Mouse (Mus musculus): Measurements from ENCODE around the gene 3110009E18Rik.
A peak's percentile ranks its signal among the peaks of the same experiment; 100 is the strongest.

The 3110009E18Rik gene

DNA sequence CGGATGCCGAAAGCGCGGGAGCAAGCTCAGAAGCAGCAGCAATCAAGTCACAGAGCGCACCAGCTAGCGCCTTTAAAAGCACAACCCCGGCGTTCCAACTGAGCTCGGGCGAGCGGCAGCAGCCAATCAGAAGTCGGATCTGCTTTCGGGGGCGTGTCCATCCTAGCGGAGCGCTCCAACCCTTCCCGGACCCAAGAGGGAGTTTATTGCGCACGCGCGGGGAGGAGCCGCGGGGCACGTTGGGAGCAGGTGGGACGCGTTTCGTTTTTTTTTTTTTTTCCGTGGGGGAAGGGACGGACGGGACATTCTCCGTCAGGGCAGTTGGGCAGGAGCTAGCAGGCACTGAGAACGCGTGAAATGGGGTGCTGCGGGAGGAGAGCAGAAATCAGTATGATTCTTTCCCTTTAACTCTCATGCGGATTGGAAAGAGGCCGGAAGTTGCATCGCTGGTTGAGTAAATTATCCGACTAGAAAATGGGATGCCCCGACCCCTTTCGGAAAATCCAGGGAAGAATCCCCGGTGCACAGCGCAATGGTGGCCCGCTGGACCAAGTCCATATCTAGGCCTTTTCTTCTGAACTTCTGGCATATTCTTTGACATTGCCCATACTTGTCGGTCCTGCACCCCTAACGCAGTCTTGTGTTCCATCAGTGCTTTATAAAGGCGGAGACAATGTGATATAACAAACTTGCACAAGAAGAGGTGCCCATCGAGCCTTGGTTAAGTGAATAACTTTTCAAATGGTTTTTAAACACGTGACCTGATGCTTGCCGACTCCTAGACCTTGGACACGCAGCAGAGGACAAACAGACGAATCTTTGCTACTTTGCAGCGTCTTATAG lies at the start of gene 3110009E18Rik, which contains the start of gene Dbi:
Gene 3110009E18Rik (plus strand): TSS at position 219 of the 843 bp plus-strand sequence.
Gene Dbi (minus strand): TSS at position 110 of the 843 bp plus-strand sequence.
- peak; percentile 99 to 100 for DNase-seq

DNA sequence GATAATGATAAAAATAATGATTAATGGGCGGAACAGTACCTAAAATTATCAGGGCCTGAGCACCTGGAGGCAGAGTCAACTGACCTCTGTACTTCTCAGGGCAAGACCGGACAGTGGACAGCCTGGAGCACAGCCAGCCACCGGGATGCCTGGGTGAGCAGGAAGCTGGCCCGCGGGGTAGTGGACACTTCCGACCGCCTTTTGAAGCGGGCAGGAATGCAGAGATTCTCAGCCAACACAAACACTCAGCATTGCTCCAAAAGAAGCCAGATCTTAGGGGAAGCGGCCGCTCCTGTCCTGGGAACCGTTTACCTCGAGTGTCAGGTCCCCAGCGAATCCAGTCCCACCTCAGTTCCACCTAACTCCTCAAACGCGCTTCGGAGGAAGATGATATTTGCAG lies 48.1 kb upstream of the 3110009E18Rik start:
- DNase-seq: peak; percentile 96 to 97

DNA sequence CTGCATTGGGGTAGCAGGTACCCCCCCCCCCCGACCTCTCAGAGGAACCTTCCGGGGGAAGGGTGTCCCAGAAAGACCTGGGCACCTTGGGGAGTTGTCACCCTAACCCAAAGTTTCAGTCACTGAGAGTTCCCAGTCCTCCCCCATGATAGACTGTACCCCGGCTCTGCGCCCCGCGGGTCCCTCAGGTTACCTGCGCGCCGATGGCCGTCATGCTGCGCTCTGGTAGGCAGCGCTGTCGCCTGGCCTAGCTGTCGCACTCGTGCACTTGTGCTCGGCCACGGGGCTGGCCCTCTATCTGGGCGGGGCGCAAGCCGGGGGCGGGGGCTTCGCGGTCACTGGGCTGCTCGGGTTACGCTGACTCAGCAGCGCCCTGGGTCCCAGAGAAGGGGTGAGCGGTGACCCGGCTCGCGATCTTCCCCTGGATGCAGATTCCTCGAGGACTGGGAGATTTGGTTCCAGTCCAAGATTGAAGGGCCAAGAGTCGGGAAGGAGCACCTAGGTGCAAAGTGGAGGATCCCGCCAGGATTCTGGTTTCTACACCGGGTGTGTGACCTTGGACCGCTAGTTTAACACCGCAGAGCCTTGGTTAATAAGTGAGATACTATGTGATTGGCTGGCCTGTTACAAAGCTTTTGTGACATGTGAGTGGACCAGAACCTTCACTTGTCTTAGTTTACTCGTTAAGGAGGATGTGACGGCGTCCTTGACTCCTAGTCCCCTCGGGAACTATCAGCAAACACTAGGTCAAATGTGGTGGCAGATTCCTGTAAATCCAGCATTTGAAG lies 47.3 kb upstream of the 3110009E18Rik start, which contains the start of gene Tmem37:
Gene Tmem37 (minus strand): TSS at position 556 of the 788 bp plus-strand sequence.
- DNase-seq: peak; percentile 92 to 97

DNA sequence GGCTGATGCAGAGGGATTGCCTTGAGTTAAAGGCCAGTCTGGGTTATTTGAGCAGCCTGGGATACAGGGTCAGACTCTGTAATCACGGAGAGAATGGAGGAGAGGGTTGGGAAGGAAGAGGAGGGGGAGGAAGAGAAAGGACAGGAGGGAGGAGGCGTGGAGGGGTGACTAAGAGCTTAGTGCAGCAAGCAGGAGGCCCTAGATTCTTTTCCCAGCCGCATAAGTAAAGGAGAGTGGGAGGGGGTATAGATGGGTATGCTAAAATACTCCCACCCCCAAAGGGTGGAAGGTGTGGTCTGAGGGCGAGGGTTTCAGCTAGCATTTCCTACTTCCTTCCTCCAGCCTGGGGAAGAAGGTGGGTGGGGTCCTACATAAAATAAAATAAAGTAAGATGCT lies 46.7 kb upstream of the 3110009E18Rik start:
- DNase-seq: no peak

DNA sequence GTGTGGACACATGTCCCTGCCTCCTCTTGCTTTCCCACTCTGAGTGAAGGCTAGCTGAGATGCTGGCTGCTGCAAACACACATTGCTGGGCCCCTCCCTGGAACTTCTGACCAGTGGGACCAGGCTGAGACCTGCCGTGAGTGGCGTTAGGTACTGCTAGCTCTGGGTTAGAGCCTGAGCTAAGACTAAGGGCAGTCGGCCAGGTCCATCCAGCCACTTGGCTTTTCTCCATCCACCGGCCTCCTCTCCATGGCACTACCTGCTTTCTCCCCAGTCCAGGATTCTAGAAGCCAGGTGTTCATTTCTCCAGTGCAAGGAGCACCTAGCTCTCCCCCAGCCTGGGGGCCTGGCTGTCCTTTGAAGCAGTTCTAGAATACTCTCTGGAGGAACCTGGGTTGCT lies 46.1 kb upstream of the 3110009E18Rik start:
- DNase-seq: peak; percentile 76 to 79

DNA sequence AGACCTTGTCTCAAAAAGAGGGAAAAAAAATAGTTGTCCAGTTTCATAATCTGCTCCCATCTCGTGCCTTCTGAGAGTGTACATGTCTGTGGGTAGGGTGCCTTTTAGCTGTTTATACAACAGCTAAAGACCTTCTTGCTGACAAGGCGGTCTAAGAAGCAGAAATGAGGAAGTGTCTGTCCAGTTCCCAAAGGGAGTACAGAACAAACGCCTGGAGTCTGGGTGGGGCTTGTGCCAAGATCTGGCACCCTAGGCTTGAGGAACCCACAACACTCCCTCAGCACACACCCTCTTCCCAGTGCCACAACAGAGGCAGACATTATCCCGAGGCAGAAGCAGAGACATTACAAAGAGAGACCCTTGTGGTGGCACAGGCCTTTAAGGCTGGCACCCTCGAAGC lies 45.5 kb upstream of the 3110009E18Rik start:
- DNase-seq: no peak

DNA sequence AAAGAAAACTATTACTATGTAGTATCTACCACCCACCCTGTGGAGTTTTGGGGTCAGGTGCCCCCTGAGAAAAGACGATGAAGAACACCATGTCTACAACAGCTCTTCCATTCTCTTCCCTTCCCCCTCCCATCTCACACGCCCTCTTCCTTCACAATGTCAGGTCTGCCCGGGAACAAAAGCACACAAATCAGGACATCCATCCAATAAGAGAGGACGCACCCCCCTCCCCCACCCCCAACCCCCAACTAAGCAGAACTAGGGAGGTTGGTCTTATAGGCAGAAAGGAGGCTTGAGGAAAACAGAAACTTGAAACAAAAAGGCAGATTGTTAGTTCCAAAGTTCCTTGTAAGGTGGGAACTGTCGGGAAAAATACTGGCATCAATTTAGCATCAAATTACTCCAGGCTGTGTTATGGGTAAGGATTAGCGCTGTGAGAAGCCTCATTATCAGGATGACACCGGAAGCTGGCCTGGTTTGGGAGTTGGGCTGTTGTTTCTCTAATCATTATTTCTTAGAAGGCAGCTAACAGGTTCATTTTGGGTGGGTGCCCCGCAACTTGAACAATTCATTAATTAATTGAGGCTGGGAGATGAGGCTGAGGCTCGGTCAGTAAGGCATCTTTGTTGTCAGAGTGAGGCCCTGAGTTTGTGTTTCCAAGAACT lies 43.1 kb upstream of the 3110009E18Rik start:
- DNase-seq: no peak

DNA sequence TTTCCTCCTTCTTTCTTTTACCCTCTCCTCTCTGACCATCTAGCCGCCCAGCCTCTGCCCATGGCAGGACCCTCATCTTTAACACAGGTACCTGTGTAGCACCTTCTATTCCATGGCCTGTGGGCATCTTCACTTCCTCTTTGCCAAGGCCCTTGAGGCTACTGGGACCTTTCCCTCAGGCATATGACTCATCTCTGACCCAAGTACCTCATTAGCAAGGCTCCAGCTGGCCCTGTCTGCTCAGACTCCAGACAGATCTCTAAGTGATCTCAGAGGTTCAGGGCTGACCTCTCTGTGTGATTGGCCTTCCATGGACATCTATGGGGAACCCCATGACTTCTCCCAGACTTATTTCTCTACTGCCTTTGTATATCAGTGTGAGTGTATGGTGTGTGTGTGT lies 40.4 kb upstream of the 3110009E18Rik start:
- DNase-seq: no peak

DNA sequence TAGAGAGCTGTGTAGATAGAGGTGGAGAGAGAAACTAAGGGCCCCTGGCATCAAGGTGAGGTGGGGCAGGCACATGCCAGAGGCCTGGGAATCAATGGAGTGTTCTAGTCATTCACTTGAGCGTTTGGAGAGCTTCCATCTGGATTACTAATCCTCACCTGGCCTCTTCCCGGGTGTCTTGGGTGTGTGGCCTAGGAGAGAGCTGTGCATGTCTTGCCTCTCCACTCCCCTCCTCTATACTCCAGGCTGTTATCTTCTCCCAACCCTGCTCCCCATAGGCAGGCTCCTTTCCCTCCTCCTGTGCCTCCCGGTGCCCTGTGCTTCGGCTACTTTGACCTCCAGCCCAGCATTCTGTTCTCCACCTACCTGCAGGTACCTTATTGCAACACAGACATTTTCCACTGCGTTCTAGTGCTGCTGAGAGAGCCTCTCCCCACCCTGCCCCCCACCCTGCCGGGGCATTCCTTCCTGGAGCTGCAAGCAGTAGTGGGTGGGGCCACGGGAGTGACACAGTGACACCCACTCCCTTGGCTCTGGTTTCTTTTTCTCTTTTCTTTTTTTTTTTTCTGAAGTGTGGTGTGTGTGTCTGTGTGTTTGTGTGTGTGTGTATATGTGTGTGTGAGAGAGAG lies 37.9 kb upstream of the 3110009E18Rik start:
- DNase-seq: peak; percentile 47 to 82

DNA sequence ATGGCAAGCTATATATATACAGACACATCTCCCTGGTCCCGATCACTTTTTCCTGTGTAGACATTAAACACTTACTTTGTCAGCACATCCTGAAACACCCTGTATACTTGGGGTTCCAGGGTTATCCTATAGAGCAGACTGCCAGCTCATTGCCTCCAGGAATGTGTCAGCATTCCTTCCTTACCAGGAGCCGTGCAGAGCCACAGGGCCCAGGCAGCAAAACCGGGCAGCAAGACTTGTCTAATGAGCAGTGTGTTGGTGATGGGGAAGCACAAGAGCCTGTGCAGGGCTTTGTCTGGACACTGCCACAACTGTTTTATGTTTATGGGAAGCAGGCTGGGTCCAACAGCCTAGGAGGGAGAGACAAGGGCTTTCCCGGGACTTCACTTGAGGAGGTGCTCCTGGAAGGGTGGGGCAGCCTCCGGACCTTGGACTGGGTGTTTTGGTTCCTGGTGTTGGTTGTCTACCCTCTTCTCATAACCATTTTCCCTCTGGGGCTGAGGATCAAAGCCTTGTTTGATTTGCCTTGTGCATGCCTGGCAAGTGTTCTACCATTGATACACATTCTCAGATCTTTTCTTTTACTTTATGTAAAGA lies 37.0 kb upstream of the 3110009E18Rik start:
- no peak for DNase-seq

DNA sequence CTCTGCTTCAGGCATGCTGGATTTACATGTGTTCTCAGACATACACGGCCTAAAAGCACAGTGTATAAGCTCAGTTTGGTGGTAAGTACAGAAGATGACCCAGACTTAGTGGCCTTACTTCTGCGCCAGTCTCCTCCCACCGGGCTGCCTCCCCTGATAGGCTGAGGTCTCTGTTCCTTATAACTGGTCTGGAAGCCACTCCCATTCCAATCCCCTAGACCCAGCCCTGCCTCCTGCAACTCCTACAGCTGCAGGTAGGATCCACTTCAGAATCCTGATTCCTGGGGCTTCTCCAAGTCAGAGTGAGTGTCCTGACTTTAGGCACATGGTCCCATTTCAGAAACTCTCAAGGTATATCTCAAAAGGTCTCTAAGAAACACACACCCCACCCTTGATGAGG lies 35.3 kb upstream of the 3110009E18Rik start:
- no peak for DNase-seq

DNA sequence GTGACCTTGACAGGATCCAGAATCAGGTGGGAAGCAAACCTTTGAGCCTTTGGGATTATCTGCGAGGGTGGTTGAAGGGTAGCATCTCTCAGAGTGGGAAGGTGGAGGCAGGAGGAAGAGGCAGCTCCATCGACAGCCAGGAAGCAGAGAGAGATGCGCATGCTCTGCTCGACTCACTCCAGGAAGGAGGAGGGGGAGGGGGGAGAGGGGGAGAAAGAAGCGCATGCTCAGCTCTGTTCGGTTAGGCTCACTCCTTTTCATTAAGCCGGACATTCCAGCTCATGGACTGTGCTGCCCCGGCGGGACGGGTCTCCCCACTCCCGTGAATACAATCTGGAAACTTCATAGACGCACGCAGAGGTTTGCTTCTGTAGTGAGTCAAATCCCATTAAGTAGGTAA lies 34.3 kb upstream of the 3110009E18Rik start:
- no peak for DNase-seq

DNA sequence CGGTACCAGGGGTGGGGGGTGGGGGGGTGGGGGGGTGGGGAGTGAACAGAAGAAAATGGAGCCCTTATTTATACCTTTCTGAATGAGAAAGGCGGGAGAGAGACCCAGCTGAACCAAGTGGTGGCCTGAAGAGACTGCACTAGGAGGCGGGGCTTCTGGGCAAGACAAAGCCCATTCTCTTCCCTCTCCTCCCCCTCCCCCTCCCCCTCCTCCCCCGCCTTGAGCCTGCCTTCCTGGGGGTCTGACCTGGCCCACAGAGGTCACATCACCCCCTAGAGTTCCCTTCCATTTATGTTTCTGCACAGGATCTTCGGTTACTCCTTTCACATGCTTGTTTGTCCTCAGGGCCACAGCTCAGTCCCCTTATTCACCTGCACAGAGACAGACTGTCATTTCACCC lies 31.8 kb upstream of the 3110009E18Rik start:
- no peak for DNase-seq

DNA sequence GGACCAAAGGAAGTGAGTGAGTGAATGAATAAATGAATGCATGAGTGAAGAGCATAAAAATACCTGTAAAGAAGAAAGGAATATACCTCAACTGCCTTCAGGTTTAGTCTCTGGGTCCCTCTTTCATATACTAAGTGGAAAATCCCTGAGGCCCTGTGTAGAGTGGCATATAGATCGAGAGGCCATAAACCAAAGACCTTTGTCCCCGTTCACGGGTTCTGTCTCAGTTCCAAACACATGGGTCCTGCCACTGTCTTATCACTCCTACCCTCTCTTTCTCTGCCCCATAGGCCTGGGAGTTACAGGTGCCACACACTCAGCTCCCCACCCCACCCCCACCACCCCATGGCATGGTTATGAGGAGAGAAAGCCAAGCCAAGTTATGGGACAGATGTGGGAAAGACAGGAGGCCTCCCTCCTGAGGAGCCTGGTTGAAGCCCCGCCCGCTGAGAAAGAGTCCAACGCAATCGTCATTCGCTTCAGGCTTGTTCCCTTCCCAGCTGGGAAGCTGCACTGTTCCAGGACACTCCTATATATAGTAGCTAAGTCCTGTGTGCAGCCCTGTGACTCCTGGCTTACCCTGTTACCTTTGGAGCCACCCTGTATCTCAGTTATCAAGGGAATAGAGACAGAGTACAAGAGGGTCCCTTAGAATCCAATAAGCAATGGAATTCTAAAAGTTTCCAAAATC lies 30.0 kb upstream of the 3110009E18Rik start:
- DNase-seq: no peak

DNA sequence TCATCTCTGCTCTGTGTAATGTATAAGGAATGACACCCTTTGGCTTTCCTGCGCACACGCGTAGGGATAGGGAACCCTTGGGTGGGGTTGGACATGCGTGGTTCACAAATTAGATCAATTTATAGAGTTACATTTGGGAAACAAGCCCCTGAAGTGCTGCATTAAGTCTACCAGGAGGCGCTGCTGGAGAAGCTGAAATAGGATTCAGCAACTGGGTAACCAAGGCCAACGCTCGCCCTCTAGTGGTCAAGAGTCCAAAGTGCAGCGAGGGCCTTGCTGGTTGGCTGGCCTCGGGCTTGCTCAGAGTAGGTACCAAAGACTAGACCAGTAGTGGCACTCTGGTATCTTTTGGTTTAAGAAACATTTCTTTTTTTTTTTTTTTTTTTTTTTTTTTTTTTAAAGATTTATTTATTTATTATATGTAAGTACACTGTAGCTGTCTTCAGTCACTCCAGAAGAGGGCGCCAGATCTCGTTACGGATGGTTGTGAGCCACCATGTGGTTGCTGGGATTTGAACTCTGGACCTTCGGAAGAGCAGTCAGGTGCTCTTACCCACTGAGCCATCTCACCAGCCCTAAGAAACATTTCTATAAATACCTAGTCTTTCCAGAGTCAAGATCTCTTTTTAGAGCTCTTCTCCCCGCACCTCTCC lies 27.4 kb upstream of the 3110009E18Rik start:
- DNase-seq: peak; percentile 91 to 94

DNA sequence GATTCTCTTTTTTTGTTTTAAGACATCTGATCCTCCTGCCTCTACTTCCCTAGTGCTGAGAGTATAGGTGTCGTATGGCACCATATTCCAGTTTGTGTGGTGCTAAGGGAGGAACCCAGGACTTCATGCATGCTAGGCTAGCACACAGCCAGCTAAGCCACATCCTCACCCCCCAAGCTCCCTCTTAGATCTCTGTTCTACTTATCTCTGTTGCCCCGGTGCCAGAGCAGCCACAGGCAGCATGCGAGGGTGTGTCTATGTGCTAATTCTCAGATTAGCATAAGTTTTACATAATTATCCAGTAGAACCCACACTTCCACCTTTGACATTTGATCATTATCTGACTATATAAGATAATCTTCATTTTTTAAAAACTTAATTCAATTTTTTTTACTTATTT lies 26.1 kb upstream of the 3110009E18Rik start:
- DNase-seq: no peak

DNA sequence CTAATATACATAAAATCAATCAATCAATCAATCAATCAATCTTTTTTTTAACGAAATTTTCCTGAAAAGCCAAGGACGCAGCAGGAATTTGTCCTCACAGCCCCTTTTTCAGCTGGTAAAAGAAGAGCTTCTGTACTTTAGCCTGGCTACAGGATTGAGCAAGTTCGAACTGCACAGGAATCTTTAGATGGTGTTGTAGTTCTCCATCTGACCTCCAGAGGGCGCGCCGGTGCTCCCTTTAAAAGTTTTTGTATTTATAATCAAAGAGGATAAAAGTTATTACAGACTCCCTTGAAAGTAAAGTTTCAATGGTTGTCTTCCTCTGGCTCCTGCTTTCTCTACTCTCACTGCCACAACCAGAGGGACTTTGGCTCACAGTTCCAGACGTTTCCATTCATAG lies 22.7 kb upstream of the 3110009E18Rik start:
- DNase-seq: peak; percentile 72 to 86

DNA sequence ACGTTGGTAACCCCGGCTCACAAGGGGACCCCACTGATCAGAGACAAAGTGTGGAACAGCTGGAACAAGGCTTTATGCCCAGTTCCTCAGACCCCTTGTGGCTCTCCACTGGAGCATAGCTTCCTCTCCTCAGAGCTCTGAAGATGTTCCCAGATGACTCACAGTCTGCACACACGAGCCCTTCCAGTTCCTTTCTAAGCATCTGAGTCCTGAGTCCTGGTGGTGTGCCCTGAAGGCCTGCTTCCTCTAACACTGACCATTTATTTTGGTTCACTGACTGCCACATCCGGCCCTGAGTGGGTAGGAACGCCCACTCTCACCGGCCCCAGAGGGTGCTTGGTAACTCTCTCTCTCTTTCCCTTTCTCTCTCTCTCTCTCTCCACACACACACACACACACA lies 21.5 kb upstream of the 3110009E18Rik start:
- peak in 1 of 2 experiments; percentile 17 for DNase-seq

DNA sequence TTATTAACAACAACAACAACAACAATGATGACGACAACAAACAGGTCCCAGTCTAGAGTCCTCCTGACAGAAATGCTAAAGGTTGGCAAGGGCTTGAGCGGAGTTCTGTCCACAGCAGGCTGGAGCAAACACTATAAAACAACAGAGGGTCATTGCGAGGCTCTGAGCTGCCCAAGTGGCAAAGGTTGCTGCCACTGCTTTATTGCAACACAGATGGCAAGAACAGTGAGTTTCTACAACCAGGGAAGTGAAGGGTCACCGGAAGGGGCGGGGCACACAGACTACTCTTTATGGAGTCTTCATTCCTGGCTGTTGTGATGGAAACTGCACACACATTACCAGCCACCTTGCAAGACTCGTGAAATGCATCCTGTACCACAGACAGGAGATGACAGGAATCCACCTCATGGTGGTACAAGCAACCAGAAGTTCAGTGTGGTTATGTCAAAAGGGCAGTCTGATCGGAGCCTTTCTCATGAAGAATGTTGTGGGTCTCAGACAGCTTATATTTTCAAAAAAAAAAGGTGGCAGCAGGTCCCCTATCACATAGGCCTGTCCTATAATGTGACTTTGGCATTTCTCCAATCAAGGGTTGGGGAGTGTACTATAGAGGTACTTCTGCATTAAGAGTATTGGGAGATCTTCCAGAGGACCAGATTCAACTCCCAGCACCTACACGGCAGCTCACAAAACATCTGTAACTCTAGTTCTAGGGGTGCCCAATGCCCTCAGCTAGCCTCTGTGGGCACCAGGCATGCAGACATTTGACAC lies 20.3 kb upstream of the 3110009E18Rik start:
- DNase-seq: peak; percentile 22 to 71

DNA sequence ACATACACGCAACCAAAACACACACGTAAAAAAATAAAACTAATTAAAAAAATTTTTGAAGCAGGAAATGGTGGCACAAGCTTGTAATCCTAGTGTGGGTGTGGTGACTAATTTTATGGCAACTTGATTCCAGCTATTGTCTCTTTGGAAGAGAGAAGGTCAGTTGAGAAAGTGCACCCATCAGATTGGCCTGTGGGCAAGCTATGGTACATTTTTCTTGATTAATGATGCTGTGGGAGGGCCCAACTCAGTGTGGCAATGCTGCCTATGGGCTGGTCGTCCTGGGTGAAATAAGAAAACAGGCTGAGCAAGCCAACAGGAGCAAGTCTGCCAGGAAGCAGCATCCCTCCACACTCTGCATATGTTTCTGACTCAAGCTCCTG lies 19.8 kb upstream of the 3110009E18Rik start:
- no peak for DNase-seq

Data from kidney, postnatal 25 days (tissue).